Comparison of ENCODE assay signal across 10 mouse cellular contexts in the genomic region with DNA sequence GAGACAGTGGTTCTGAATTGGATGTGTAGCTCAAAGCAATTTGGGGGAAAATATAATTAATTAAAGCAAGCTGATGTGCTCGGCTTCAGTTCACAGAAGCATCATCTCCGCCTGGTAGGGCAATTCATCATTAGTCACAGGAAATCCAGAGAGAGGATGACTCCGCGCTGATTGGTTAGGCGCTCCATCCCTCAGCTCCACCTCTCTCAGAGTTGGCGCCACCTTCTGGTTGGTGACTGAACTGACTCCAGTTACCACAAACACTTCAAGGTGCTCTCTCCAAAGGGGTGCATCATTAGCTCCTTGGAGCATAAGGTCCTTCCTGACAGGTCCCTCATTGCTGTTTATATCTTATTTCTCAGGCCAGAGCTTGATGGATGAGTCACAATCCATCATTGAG. TPM values are rescaled to one million over a fixed set of nuclear protein-coding genes. Genes with fewer than 3 reads are reported as not detected.
DNase-seq lines count a peak whose midpoint lies in the region; ATAC-seq lines count a peak whose summit lies in the region.
"Had no signal": no experiment of that assay in that cellular context is flagged by ENCODE, and none has a peak within 500 bp of the region (broad histone marks: within the 10 kb centered on the region; RNA-seq: fewer than 3 reads in every experiment).

No protein-coding gene starts in this region.

- H3K4me1 ChIP-seq in kidney, embryonic 14.5 days (ENCODE audit: control insufficient read depth, insufficient read depth, low read length), result no peaks in the 10 kb centered on the region
- no peaks in the 10 kb centered on the region for H3K4me1 ChIP-seq in embryonic facial prominence, embryonic 10.5 days
- H3K4me1 ChIP-seq: limb, embryonic 13.5 days; stomach, embryonic 15.5 days had no signal

- no peak overlapping the region for H3K4me2 ChIP-seq in kidney, embryonic 14.5 days (replicated peaks; ENCODE audit: low read depth, low read length)
- H3K4me2 ChIP-seq: limb, embryonic 13.5 days; stomach, embryonic 15.5 days had no signal

- no peak overlapping the region for H3K4me3 ChIP-seq in kidney, embryonic 14.5 days (ENCODE audit: low read length)
- H3K4me3 ChIP-seq in embryonic facial prominence, embryonic 10.5 days, result no peak overlapping the region
- H3K4me3 ChIP-seq: limb, embryonic 13.5 days; stomach, embryonic 15.5 days had no signal

- no peak overlapping the region for H3K27ac ChIP-seq in kidney, embryonic 14.5 days (ENCODE audit: low read depth, low read length)
- no peak overlapping the region for H3K27ac ChIP-seq in embryonic facial prominence, embryonic 10.5 days (replicated peaks)
- H3K27ac ChIP-seq: limb, embryonic 13.5 days; stomach, embryonic 15.5 days had no signal

- H3K36me3 ChIP-seq in kidney, embryonic 14.5 days (ENCODE audit: control insufficient read depth, insufficient read depth, low read length), result no peaks in the 10 kb centered on the region
- H3K36me3 ChIP-seq in embryonic facial prominence, embryonic 10.5 days (replicated peaks), result no peaks in the 10 kb centered on the region
- H3K36me3 ChIP-seq: limb, embryonic 13.5 days; stomach, embryonic 15.5 days had no signal

- no peak overlapping the region for H3K9ac ChIP-seq in kidney, embryonic 14.5 days (ENCODE audit: low read depth, low read length)
- H3K9ac ChIP-seq: limb, embryonic 13.5 days; stomach, embryonic 15.5 days had no signal

- no peak for ATAC-seq in kidney, embryonic 14.5 days (ENCODE audit: low FRiP score, low TSS enrichment)

- no peaks in the 10 kb centered on the region for H3K9me3 ChIP-seq in kidney, embryonic 14.5 days (ENCODE audit: control insufficient read depth, low read length)
- no peaks in the 10 kb centered on the region for H3K9me3 ChIP-seq in embryonic facial prominence, embryonic 10.5 days
- H3K9me3 ChIP-seq: limb, embryonic 13.5 days; stomach, embryonic 15.5 days had no signal

- H3K27me3 ChIP-seq in kidney, embryonic 14.5 days (ENCODE audit: control insufficient read depth, insufficient read depth, low read length), result no peaks in the 10 kb centered on the region
- no peaks in the 10 kb centered on the region for H3K27me3 ChIP-seq in embryonic facial prominence, embryonic 10.5 days (replicated peaks; ENCODE audit: low read depth, poor library complexity, severe bottlenecking)
- H3K27me3 ChIP-seq: limb, embryonic 13.5 days; stomach, embryonic 15.5 days had no signal

- DNase-seq in kidney, adult 18-20 months, result peak; percentile 67
- peak; percentile 41 for DNase-seq in NIH3T3 (ENCODE audit: low read depth)
- DNase-seq in embryonic facial prominence, embryonic 10.5 days (ENCODE audit: low spot score), result peak; percentile 25
- peak; percentile 63 to 66 for DNase-seq in kidney, postnatal 4 days
- peak; percentile 17 for DNase-seq in spleen, adult 12 weeks (ENCODE audit: low spot score)
- no peak for DNase-seq in neural tube, embryonic 10.5 days (ENCODE audit: extremely low spot score, low spot score)
- no peak for DNase-seq in cerebellum, adult 11 months

- 52% methylated on average over 6 of the region's 6 CpGs for WGBS in kidney, embryonic 14.5 days
- WGBS in embryonic facial prominence, embryonic 10.5 days, result 55% methylated on average over 6 of the region's 6 CpGs

RNA-seq across cellular contexts. Expression of gene Ghsr, which starts 25.6 kb away (rescaled TPM):
- polyA plus RNA-seq in kidney, embryonic 14.5 days (2014; fragmentation: Nextera tagmentation; extraction: Ambion mirVana), result 0.05 TPM in 1 of 2 replicates, not detected in the other
- not detected in 2 replicates for polyA plus RNA-seq in embryonic facial prominence, embryonic 10.5 days (2016; fragmentation: Nextera tagmentation; extraction: Ambion mirVana)
- polyA plus RNA-seq: limb, embryonic 13.5 days had no signal

RNA-seq across cellular contexts. Expression of gene Tnfsf10, which starts 28.7 kb away (rescaled TPM):
- 0.10 and 0.38 TPM in 2 replicates for polyA plus RNA-seq in kidney, embryonic 14.5 days (2014; fragmentation: Nextera tagmentation; extraction: Ambion mirVana)
- polyA plus RNA-seq in embryonic facial prominence, embryonic 10.5 days (2016; fragmentation: Nextera tagmentation; extraction: Ambion mirVana), result not detected in 2 replicates

Comparison
In these comparisons a context has a peak if more than half of its experiments do, and no peak if none do; other contexts are left out.
1. DNase-seq: peak in kidney, adult 18-20 months (single experiment), NIH3T3 (single experiment), embryonic facial prominence, embryonic 10.5 days (single experiment), kidney, postnatal 4 days (2 of 2) and spleen, adult 12 weeks (single experiment); none in neural tube, embryonic 10.5 days (single experiment) and cerebellum, adult 11 months (single experiment).